Mouse (Mus musculus): ENCODE measurements around the gene B3gnt2. TPM values are rescaled to one million over a fixed set of nuclear protein-coding genes. Genes with fewer than 3 reads are reported as not detected.

Gene B3gnt2
- 52.8 TPM for polyA plus RNA-seq (2017; shearing (Covaris generic))

DNA sequence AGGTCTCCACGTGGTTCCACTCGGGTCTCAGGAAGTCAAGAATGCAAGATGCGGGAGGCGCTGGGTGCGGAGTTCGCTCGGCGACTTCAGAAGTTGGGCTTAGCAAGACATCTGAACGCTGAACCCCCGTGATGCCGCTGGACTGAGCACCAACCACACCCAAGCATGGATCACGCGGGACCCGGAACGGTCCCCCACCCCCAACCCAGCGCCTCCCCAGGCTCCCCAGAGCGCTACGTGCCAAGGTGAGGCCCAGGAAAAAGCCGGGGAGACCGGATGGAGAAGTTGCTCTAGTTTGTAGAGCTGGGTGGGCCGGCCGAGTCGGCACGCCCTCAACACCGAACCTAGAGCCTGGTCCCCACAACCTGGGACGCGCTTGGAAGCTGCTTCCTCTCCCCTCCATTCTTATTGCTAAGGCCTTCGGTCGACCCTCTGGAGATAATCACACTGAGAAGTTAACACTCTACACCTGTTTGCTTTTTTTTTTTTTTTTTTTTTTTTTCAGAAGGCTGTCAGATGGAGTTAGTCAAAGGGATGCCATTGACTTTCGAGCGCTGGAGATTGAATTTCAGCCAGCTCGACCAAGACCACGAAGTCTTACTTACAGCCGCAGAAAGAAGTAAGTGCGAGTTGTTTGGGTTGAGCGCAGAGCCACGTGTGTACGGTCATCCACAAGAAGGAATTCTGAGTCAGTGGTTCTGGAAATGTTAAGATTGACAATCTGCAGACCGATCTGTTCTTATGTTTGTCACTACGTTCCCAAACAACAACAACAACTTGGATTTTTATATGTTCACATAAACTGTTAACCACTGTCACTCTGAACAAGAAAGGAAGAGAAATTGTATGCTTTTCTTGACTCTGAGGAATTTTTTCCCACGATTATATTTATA is at the start of gene B3gnt2:
B3gnt2 (minus strand) TSS at position 627 of the 893 bp plus-strand sequence.

Other genes starting within 250 kb of the B3gnt2 start
- 2.2 TPM for gene Zrsr1, start 111.0 kb upstream of the B3gnt2 start, polyA plus RNA-seq (2017; shearing (Covaris generic))
- gene Gm28048, start 121.1 kb upstream of the B3gnt2 start, polyA plus RNA-seq (2017; shearing (Covaris generic)) = 107 TPM
- 42.2 TPM for gene Commd1, start 121.4 kb upstream of the B3gnt2 start, polyA plus RNA-seq (2017; shearing (Covaris generic))
- gene Cct4, start 129.6 kb upstream of the B3gnt2 start, polyA plus RNA-seq (2017; shearing (Covaris generic)) = 217 TPM
- gene Fam161a, start 146.6 kb upstream of the B3gnt2 start, polyA plus RNA-seq (2017; shearing (Covaris generic)) = 1.4 TPM

All from effector memory CD4-positive, alpha-beta T cell, adult 5 months (primary cell).